Mouse (Mus musculus) v-Abl transformed pro-B cells (cell line): ENCODE data around the gene Pip5kl1.

ENCODE experiments used
- in situ Hi-C, 2 experiments: fragments of 400-800 bp; cut with MboI; formaldehyde crosslinking; loops; one replicate each; pipeline ENCODE4 v1.15.1; 2025; ENCODE audit not compliant: unreplicated experiment in 2 of 2

The Pip5kl1 gene

DNA sequence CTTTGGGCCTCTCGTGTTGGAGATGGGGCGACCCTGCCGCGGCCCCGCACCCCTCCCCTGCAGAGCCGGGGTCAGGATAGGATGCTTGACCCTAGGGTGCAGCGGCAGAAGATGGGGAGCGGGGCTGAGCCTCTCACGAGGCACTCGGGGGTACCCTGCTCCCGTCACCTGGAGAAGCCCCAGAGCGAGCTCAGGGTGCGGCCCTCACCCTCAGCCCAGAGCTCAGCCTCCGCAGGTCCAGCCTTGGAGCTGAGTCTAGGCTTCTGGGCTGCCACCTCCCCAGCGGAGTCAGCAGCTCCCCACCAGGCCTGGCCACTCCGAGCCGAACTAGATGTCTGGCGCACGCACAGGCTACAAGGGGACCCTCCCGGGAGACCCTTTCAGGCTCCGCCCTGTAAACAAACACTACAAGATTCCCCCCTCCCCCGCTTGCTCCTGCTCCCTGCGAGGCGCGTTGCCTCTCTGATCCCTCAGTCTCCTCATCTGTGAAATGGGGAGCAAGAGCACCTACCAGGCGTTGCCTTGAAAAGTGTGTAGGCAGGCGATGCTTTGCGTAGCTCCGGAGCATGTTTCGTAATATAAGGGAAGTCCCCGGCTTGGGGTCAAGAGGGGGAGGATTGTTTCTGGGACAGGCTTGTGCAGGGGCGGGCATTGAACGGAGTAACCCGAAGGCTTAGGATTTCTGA, 32.8 kb downstream of the Pip5kl1 start:
- in situ Hi-C loops: no loop called here

DNA sequence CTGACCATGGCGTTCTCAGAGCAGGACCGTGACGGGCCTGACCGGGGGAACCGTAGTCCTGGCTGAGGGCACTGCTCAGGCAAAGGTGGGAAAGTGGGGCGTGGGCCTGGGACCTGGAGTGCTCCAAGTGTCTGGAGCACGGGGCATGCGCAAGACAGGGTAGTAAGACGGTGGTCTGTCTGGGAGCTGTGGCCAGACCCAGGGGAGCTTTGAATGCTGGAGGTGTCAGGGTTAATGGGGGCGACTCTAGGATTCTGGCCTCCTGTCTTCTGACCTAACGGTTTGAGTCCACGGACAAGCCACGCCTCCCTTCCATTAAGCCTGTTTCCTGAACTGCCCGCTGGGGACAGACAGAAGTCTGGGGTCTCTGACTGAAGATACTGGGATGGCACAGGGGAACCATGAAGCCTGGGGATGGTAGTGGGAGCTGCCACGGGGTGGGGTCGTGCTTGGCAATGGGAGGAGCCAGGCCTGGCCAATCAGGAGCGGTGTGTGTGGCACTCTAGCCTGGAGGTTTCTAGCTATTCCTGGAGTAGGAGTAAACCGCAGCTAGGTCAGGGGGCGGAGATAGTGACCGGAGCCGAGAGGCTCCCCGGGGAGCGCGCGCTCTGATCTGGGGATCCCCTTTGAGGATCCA, 33.7 kb downstream of the Pip5kl1 start:
- in situ Hi-C loops: no loop called here

DNA sequence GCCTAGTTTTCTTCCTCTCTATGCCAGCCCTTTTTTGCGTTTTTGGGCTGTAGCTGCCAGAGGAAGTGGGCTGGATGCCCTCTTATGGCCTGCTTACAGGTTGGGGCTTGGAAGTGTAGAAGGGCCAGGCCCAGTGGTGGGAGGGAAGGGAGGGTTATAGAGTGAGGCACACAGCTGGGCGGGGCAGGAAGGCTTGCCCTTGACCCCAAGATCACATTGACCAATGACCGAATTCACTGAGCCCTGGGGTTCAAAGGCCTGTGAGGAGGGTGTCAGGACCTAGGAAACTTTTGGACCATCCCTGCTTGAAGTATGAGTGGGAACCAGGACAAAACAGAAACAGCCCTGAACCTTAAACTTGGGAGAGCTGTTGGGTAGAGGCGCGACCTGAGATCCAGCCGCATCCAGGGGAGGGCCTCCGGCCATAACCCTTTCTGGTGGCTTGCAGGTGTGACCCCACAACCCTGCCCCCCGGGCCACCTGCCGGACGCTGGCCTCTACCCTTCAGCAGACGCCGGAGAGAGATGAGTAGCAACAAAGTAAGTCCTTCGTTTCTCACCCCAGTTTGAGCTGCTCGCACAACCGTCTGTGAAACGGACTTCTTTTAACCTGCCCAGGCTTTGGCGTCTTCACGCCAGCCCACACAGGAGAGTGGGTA, 34.3 kb downstream of the Pip5kl1 start:
- in situ Hi-C loops: no loop called here

DNA sequence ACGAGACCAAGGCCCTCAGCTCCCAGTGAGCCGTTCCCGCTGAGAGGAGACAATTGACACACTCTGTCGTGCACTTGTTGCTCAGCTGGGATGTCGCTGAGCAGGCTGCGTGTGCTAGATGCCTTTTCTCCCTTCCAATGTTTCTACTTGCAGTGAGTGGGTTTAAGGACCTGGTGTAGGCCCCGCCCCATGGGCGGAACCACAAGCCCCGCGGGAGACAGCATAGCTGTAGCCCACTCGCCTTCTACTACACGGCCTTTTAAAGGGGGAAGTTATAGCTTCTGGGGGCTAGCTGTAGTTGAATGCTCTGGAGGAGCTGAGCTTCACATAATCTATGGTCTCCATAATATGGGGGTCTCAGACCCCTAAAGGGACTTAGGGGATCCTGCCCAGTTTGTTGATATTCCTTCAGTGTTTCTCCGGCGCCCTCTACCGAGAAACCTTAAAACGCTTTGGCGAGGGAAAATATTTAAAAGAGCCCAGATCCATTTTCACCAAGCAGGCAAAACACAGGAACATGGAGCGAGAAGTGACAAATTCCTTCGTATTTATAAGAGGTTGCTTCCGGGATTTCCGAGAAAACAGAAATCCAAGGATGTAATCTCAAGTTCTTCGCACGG, 36.1 kb downstream of the Pip5kl1 start:
- in situ Hi-C loops: no loop called here

DNA sequence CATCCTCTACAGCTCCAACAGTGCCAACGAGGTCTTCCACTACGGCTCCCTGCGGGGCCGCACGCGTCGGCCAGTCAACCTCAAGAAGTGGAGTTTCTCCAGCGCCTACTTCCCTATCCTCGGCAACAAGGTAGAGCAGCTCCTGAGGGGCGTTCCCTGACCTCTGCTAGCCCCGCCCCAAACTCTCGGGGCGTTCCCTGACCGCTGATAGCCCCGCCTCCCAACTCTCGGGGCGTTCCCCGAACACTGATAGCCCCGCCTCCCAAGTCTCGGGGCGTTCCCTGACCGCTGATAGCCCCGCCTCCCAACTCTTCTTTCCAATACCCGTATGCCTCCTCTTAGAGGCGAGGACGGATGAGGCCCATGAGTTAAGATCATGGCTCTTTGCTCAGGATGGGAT, 37.7 kb downstream of the Pip5kl1 start:
- in situ Hi-C loops: no loop called here

DNA sequence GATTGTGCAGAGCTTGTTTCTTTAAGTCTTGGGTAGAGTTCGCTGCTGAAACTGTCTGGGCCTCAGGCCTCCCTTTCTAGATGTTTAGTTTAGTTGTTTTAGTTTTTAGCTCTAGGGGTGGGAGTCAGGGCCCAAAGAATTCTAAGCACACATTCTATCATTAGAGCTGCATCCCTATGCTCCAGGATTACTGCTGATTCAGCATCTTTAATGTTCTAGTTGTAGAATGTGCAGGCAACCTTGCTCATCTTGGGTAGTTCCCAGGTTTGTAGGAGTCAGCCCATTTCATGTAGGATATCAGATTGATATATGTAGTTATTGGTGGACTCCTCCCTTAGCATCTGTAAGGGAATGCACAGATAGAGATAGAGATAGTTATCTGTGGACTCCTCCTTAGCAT, 42.5 kb downstream of the Pip5kl1 start:
- in situ Hi-C loops: no loop called here

DNA sequence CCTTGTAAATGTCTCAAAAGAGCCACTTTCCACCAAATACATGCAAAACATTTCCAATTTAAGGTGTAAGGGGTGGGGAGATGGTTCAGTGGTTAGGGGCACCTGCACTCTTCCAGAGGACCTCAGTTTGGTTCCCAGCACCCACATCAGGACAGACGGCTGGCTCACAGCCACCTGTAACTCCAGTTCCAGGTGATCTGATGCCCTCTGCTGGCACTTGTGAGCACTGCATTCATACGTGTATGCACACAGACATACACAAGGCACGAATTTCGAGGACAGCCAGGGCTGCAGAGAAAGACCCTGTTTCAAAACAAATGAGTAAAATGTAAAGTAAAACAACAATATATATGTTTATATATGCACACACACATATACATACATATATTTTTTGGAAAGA, 43.0 kb downstream of the Pip5kl1 start:
- in situ Hi-C loops: no loop called here

DNA sequence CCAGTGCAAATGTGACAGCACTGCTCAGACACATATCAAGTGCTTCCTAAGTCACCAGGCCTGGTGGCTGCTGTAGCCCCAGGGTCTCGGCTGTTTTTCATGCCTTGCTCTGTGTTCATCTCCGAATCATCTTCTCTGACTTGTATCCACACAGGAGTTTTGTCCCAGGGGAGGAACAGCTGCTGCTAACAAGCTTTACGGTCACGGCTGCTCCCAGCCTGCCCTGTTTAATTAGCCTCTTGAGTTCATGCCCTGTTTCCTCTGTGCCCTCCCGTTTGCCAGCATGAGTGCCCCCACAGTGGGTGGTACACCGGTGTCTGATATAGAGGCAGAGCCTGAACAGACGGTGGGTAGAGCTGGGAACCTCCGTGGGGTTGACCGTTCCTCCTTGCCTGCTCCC, 43.5 kb downstream of the Pip5kl1 start:
- in situ Hi-C loops: no loop called here

DNA sequence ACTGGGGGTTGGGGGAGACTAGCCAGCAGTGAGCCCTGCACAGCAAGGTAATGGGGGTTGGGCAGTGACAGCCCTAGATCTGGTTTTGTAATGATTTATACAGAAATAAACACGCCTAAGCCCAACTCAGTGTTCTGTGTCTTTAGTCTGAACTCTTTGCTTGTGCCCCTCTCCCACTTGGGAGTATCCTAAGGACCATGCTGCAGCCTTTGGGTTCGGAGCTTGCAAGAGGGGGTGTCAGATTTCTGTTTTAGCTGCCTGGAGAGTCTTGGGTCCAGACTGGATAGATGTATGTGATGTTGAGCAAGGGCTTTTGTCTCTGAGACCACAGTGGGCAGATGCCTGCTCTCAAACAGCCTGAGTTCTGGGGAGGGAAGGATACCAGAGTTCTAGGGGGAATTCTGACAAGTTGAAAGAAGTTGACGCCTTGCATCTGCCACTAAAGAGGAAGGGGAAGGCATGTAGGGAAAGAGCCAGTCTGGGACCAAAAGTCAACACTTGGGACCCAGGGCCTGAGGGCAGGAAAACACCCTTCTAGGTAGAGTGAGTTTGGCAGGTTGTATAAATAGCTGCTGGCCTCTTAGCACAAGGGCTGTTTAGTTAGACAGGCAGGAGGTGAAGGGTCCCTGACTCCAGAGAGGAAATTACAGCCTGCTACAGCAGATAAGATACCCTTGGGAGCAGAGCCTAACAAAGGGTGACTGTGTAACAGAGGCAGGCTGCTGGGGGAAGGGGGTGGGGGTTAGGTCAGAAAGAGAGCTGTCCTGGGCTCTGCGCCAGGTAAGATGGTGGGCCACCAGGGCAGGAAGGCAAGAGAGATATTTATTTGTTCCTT, 46.3 kb downstream of the Pip5kl1 start:
- in situ Hi-C loops: no loop called here

DNA sequence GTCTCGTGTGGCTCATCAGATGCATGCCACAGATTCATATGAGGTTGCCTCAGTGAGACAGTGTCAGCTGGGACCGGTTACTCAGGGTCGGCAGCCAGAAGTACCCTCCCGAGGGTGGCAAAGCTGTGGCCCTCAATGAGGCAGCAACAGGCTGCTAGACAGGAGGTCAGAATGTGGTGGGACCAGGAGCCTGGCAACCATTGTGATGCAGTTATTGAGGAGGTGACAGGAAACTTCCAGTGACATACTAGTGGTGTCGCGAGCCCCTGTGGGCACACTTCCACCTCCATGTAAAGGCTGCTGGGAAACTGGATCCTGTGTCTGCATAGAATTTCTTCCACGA, 46.9 kb downstream of the Pip5kl1 start, which contains the start of gene Ak1:
Gene Ak1, plus strand, starts transcription at position 242 of the 343 bp plus-strand sequence.
- in situ Hi-C loops: no loop called here

DNA sequence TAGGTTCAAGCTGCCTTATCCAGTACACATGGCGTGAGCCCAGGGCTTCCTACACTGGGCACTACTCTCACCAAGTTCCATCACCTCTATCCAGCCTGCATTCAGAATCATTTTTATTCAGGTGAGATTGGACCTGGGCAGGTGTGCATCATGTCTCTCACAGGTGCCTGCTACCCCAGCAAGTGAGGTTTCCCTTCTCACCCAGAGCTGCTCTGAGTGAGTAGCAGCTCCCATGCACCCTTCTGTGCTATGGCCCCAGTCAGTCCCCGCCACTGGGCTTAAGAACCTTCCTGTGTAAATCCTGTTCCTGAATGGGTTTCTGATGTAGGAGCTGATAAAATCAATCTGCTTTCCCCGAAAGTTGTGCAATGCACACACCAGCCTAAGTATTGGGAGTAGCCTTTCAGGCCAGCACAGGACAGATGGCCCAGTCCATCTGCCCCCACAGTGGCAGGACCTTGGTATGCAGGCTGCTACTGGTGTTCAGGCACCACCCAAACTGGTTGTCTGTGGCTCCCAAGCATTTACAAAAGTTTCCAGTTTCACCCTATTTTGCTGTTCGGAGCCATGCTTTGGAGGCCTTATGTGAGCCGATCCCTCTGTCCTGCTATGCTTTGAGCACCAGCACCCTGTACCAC, 49.6 kb downstream of the Pip5kl1 start:
- in situ Hi-C loops: no loop called here

DNA sequence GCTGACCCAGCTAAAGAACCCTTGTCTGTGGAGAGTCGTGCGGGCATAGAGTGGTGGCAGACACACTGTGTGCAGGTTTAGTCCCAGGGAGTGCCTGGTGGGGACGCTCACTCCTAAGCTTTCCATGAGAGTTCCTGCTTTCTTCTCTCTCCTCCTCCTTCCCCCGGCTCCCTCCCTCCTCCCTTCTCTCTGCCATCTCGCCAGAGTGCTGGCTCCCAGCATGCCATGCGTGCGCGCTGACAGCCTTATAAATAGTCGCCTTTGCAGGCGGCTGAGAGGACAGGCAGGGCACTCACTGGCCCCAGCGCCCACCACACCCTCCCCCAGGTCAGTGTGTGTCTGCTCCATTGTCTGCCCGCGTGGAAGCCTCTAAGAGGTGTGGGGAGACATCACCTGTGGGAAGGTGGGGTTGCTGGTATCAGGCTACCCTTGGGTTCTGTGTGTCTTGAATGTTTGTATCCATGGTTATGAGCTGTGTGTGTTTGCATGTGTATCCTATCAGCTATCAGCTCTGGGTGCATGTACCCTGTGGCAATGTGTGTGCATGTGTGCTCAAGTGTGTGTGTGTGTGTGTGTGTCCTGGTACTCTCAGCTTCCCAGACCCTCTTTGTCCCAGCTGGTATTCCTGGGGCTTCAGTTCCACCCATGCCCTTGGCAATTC, 50.7 kb downstream of the Pip5kl1 start:
- in situ Hi-C loops: no loop called here

DNA sequence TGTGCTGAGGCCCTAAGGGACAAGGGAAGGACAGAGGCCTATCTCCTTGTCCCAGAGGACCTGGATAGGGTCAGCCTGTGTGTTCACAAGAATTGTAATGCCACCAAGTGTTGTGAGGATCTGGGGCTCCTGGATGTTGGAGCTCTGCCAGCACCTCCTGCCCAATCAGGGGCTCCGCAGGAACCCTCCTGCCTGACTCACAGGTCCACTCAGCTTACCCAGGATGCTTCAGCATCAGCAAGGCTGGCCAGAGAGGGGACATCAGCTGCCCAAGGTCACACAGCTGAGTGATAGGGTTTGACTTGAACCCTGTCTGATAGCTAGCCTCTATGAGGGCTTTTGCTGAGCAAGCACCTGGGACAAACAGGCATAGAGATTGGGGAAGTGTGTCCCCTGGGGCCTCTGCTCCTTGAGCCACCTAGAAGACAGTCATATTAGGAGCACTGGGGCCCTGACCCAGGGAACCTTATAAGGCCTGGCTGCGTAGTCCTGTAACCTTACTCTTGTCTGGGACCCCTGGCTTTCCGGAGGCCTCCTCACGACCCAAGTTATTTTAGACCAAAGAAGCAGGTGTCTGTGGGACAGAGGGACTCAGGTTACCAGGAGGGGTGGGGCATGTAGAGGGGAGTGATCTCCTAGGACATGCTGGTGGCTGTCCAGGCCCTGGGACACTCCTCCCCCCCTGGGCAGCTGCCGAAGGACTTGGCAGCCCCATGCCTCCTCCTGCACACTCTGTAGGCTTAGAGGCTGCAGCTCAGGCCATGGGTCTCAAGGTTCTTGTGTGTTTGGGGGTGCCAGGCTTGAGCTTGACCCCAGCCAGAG, 51.5 kb downstream of the Pip5kl1 start:
- in situ Hi-C loops: no loop called here

DNA sequence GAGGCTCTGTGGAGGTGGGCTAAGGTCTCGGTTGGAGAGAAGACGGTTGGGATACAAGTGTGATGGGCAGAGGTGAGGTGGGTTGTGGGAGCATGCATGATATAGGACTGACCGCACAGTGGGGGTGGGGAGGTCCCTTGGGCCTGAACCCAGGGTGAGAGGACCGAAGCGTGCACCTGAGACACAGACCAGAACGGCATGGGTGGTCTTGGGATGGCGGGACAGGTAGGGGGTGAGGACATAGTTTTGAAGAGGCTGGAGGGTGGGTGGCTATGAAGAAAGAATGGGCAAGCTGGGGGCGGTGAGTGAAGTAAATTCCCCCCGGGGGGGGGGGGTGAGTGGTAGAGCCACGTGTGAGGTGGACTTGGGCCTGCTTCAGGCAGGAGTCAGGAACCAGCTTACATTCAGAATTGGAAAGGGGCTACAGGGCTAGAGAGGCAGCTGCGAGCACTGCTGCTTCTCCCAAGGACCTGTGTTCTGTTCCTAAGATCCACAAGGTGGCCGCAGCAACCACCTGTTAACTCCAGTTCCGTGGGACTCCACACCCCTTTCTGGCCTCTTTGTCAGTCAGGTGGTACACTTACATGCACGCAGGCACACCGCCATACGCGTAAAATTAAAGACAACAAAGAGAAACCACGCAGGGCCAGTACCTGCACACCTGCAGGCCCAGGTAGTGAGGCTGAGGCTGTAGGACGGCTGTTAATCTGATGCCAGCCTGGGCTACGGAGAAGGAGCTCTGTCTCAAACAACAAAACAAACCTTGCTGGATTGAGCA, 52.9 kb downstream of the Pip5kl1 start:
- in situ Hi-C loops: no loop called here

DNA sequence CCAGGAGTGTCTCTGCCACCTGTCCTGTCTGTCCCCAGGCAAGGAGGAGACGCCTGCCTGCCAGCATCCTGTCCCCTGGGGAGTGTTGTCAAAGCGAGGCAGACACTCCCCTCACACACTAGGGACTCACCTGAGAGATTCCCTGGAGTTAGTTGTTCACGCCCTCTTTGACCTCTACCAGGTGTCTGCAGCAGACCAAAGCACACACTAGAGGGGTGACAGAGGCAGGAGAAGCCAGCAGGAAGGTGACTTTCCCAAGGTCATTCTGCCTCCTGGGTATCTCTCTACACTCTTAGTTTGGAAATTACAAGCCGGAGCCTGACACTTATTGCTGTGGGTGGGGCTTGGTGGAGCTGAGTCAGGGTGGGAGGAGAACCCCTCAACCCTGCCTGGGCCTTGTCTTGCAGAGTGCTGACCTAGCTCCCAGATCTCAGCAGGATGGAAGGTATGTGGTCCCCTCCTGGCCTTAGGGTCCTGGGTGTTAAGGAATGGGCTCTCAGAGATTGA, 53.5 kb downstream of the Pip5kl1 start:
- in situ Hi-C loops: no loop called here

DNA sequence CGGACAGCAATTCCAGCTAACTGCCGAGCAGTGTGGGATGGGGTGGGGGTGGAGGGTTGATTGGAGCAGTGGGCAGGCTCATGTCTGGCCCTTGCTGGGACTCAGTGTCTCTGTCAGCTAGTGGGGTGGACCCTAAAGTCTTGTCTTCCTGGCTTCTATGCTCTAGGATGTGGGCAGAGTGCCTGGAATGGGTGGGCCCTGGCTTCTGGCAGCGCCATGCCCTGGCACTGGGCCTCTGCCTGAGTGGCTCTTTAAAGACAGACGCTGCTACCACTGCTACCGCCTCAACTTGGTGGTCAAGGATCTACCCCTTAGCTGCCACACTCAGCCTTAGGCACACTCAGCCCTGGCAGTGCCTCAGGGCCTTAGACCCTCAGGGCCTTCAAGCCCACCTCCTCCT, 54.1 kb downstream of the Pip5kl1 start:
- in situ Hi-C loops: no loop called here

DNA sequence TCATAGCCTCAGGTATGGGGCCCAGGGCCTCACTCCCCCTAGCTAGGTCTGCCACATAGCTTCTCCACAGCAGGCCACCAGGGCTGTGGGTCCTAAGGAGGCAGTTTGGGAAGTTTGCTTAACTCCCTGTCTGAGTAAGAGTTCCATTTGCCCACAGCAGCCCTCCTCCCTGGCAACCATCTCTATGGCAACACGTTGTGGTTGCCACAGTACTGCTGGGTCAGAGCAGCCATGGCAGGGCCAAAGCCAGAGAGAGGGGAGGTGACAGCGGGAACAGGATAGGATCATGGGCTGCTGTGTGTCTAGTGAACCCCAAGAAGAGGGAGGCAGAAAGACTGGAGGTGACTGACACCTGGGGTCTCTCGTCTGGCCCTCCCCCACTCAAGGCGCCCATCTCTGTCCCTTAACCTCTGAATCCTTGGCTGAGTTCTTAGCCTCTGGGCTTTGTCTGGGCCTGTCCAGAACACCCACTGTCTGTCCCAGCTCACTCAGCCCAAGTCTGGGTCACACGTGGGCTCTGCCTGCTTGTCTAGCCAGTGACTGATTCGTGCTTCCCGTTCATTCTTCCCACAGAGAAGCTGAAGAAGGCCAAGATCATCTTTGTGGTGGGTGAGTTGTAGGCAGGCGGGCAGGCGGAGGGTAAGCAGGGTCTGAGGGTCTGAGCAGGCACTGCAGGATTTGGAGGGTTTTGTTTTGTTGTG, 54.8 kb downstream of the Pip5kl1 start:
- in situ Hi-C loops: no loop called here
